Mouse (Mus musculus) testis, postnatal 10 days (tissue): ENCODE measurements around the gene Bicra.

Experiments
- DNase-seq: peaks from one replicate; pipeline ENCODE4 v3.0.0; 2021; ENCODE audit warnings: low spot score

Bicra gene

DNA sequence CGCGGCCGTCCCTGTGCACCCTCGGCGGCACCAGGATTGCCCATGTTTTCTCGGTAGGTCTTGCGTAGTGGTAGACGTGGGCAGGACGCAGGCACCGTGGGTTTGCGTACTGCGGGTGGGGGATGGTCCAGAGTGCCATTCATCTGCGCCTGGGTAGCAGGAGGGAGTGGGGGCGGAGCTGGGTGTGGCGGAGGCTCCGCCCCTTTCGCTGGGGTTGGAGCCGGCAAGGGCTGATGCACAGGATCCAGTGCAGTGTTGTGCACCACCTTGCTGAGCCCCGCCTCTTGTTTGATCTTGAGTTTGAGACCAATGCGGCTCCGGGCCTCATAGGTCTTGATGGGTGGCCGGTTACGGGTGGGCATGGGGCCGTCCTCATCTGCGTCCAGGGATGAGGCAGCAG is 75.5 kb downstream of the Bicra start:
- DNase-seq = no peak

GRCm38 (mm10) chr7:15969674-15970073 is 78.0 kb downstream of the Bicra start:
- DNase-seq = peak; percentile 40

DNA sequence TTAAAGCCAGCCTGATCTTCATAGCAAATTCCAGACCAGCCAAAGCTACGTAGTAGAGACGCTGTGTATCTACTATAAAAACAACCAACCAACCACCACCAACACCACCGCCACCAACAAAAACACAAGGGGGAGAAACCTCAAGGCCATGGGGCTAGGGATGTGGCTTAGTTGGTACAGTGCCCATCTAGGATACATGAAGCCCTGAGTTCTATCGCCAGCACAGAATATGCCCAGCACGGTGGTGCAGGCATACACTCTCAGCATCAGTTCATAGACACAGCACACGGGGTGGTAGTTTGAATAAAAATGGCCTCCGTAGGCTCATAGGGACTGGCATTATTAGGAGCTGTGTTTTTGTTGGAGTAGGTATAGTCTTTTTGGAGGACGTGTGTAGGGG is 79.4 kb downstream of the Bicra start:
- DNase-seq = no peak

DNA sequence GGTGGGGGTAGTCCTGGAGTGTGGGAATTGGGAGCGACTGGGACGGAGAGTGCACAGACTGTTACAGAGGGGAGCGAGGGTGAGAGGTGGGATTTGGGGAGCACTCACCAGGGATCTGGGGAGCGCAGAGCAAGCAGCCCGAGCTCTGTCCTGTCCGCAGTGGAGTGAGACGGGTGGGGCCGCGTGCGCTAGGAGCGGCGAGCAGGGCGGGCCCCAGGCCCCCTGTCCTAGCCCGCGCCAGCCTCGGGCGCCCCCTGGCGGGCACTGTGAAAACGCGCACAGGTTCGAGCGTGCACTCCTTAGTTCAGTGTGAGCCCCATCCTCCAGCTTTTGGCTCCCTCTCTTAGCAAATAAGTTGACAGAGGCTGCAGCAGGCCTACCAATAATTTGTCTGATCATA is 80.4 kb downstream of the Bicra start, which contains the start of gene Ehd2:
Gene Ehd2, minus strand, starts transcription at position 256 of the 400 bp plus-strand sequence.
- peak; percentile 90 for DNase-seq

- DNase-seq = no peak
These were observed 81.2 kb downstream of the Bicra start for GRCm38 (mm10) chr7:15966489-15966888.

DNA sequence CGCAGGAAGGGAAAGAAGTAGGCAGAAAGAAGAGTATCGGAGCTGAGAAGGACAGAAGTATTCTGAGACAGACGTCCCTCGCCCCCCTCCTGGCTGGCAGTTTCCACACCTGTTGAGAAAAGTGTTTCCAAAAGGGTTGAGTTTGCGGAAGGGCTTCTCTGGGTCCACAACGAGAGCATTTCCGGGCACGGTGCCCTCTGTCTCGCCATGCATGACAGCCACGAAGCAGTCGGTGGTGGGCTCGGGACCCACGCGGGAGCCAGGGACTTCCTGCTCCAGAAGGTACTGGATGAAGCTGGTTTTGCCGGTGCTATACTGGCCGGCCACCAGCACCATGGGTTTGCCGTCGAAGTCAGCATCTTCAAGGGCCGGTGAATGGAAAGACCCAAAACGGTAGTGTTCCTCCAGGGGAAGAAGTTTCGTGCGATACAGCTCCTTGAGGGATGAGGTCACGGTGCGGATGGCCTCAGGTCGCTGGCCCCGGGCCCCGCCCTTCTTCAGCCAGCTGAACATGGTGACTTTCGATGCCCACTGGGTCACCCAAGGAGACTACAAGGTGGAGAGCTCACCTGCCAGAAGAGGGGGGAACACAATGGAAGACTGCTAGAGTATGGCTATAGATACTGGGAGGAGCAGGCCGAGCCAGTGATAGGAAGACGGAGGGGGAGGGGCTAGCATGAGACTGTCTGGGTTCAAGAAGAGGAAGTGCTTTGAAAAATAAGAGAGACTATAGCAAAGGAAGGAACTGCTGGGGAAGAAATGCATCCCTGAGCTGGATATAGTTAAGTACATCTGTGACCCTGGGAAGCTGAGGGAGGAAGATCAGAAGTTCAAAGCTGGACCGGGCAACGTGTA is 83.7 kb downstream of the Bicra start:
- DNase-seq = no peak

DNA sequence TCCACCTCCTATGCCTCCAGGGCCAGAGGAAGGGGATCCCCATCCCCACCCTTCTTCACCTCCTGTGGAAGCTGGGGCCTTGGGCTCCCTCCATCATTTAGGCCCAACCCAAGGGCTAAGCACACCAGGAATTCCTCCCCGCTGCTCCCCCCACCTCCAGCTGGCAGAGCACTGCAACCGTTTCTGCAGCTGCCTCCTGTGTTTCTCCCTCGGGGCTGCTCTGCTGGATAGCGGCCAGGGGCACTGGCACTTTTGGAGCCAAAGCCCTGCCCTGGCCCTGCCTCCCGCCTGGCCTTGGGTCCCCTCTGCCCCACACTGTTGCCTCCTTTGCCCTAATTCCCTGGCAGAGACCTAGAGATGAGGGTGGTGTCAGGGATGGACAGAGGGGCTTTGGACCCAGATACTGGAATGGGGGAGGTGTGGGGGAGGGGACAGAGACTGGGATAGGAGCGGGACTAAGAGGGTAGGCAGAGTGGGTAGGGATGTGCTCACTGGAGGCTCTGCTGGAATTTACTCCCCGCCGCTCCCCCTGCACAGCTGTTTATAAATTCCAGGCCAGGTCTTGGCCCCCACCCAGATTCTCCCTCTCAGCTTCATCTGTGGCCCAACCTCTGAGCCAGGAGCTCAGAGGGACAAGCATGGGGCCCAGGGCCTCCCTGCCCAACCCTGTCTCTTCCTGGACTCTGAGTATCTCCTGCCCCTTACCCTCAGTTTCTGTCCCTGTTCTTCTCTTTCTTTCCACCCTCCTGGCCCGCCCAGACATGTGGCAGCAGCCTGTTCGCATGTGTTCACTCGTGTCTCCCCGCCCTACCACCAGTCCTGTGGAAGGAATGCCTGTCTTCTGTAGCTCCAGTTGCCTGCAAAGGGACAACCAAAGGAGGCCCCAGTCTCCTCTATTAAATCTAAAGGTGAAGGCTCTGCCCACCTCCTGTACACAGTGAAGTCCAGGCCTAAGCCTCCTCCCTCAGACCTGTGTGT is 85.1 kb downstream of the Bicra start:
- peak; percentile 90 for DNase-seq

GRCm38 (mm10) chr7:15961798-15962197 is 85.9 kb downstream of the Bicra start:
- no peak for DNase-seq

DNA sequence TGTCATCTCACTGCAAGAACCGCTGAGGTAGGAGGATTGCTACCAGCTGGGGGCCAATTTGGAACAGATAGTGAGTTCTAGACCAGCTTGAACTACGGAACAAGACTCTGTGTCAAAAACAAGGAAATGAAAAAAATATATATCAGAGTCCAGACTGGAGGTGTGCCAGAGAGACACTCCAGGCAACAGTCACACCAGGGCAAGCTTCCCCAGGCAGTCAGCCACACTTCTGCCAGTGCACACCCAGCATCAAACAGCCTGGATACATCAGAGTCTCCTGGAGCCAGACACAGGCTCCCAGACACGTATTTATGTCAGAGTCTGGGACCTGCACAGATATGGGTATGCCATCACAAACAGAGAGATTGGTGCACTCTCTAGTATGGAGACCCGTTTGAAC is 86.5 kb downstream of the Bicra start:
- DNase-seq = no peak

DNA sequence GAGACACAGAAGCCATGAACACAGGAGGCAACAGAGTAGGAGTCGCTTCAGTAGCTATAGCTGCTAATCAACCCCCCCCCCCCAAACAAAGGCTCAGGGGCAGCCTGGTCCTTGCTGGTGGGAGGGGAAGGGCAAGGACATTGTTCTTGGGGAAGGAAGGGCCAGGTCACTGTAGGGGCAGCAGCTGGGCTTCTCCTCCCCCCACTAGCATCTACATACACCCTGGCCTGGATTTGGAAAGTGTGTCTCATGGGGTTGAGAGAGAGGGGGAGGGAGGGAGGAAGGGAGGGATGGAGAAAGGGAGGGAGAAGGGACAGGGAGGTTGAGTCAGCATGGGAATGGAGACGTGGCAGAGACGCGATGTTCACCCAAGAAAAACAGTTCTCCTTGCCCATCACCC is 87.0 kb downstream of the Bicra start:
- no peak for DNase-seq

- peak; percentile 46 for DNase-seq
These were observed 91.6 kb downstream of the Bicra start for GRCm38 (mm10) chr7:15956143-15956542.

DNA sequence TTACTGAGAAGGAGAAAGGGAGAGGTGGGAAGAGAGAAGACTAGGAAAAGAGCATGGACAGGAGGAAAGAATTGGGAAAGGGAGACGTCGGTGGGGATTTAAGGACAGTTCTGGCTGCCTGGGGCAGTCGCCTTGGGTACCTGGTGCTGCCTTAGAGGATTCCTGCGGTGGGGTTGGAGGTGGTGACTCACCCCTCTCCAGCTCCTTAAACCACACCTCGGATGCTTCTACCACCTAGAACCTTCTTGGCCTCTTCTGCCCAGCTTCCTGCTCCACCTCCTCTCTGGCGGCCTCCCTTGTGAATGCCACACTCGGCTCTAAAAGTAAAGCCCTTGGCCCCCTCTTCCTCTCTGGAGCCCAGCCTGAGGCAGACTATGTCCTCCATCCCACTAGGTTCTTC is 92.2 kb downstream of the Bicra start:
- peak; percentile 36 for DNase-seq

GRCm38 (mm10) chr7:15954978-15955443 is 92.7 kb downstream of the Bicra start:
- DNase-seq = peak; percentile 71

DNA sequence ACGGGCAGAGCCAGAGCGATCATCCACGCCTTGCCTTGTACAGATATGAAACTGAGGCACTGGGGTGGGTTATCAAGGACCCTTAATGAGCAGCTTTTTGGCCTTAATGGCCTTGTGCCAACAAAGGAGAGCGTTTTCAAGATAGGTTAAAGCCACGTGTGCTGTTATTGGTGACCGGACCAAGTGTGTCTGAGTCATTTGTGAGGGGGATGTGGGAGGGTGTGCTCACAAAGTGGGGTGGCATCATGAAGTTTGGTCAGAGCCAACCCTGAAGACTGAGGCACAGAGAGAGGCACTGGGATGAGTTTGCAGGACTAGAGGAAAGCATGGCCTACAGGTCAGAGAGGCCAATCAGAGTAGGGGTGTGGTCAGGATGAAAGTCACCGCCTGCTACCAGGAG is 93.3 kb downstream of the Bicra start:
- DNase-seq = no peak

DNA sequence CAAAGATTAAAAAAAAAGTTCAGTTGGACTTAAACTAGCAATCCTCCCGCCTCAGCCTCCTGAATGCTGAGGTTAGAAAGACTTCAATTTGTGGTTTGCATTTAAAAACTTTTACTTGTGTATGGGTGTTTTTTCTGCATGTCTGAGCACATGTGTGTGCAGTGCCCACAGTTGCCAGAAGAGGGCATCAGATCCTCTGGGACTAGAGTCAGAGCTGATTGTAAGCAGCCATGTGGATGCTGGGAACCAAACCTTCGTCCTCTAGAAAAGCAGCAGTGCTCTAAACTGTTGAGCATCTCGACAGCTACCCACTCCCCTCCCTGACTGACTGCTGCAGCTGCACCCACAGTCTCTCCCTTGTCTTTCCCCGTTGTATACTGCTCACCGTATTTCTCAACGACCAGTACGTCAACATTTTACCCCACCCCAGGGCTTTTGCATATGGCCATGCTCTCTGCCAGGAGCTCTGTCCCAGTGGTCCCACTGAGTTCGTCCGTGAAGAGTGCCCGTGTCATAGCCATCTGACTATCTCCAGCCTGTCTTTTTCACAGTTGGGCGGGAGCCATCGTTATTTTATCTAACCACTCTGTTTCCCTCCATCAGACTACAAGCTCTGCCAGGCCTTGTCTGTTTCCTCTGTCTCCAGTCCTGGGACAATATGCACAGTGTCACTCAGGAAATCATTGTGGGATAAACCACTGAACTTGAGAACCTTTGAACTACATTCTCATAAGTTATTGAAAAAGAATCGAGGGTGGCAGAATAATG is 94.2 kb downstream of the Bicra start:
- peak; percentile 57 for DNase-seq

DNA sequence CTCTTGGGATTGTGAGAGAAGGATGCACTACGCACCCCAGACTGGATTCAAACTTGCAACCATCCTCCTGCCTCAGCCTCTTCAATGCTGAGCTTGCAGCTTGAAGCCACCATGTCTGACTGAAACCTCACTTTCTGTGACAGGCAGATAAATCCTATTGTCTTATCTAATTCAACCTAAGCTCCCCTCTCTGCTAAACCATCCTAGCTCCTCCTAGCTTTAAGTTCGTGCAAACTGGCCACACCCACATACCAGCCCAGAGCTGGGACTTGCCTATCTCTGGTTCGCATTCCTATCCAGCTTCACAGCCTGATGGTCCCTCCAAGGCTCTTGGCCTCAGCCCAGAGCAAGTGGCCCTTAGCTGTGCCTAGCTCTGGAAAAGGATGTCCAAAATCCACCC is 95.3 kb downstream of the Bicra start:
- DNase-seq = peak; percentile 38

DNA sequence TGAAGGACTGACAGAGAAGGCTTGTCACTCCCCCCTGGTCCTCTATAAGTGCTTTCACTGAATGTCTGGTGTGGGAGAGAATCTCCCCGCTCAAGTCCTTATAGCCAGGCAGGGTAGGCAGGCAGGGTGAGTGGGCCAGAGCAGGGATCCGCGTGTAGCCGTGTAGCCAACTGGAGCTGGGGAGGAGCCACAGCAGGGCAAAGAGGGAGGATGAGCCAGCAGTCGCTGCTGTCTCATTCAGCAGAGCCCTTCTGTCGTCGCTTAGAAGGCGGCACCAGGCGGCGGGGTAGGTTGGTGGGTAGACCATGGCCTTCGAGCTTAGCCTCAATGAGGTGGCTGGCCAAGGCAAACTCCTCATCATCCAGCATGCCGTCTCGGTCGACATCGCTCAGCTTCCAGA is 97.7 kb downstream of the Bicra start:
- no peak for DNase-seq

- DNase-seq = no peak
These were observed 98.4 kb downstream of the Bicra start for GRCm38 (mm10) chr7:15949216-15949790.

- DNase-seq = peak; percentile 95
These were observed 99.3 kb downstream of the Bicra start for GRCm38 (mm10) chr7:15948381-15948941.

- no peak for DNase-seq
These were observed 100.0 kb downstream of the Bicra start for GRCm38 (mm10) chr7:15947653-15948260.
